Mouse (Mus musculus) megakaryocyte, embryonic 14.5 days (primary cell): ENCODE data around the gene Bcl9l.

Experiments
- FLI1 ChIP-seq: IDR thresholded peaks from 2 replicates; pipeline ENCODE4 v1.6.1; 2012; ENCODE audit warnings: low read length, inconsistent platforms, mixed read lengths
- GATA1 ChIP-seq: IDR thresholded peaks from 3 replicates; pipeline ENCODE4 v1.6.1; 2012; ENCODE audit warnings: mixed read lengths, low read length, inconsistent platforms, borderline replicate concordance

GRCm38 (mm10) chr9:44440961-44441360, 41.7 kb upstream of the Bcl9l start, which contains the start of gene Foxr1:
- no peak for TF ChIP-seq GATA1
- no peak for TF ChIP-seq FLI1
